Mouse (Mus musculus): ENCODE data around the gene Olfr591.
"Not testable (repeated sequence)": the region's sequence is repeated elsewhere in the genome, so short reads cannot be mapped to it uniquely, and the experiment has no call there.

Olfr591 gene

GRCm38 (mm10) chr7:103178240-103178639 is at the start of gene Olfr591:
Gene Olfr591 (minus strand): TSS chr7:103178340.
- in situ Hi-C loops (cut with MseI, MboI) = no loop called here

GRCm38 (mm10) chr7:103216696-103217095 is 38.6 kb upstream of the Olfr591 start, which contains the start of gene Olfr594:
Gene Olfr594 (plus strand): TSS chr7:103216996.
- in situ Hi-C loops (cut with MseI, MboI) = no loop called here

GRCm38 (mm10) chr7:103212050-103212449 is 33.9 kb upstream of the Olfr591 start:
- in situ Hi-C loops (cut with MseI, MboI) = not testable (repeated sequence)

- in situ Hi-C loops (cut with MseI, MboI) = no loop called here
These were observed 33.4 kb upstream of the Olfr591 start, which contains the start of gene Olfr593 for GRCm38 (mm10) chr7:103211562-103211961. Gene Olfr593 (plus strand): TSS chr7:103211862.

- in situ Hi-C loops (cut with MseI, MboI) = not testable (repeated sequence)
These were observed 6.4 kb upstream of the Olfr591 start, which contains the start of gene Olfr592 for GRCm38 (mm10) chr7:103184503-103184902. Gene Olfr592 (plus strand): TSS chr7:103184803.

- in situ Hi-C loops (cut with MseI, MboI) = no loop called here
These were observed 8.4 kb downstream of the Olfr591 start for GRCm38 (mm10) chr7:103169697-103170096.

GRCm38 (mm10) chr7:103156256-103156655 is 21.9 kb downstream of the Olfr591 start, which contains the start of gene Olfr589:
Gene Olfr589 (minus strand): TSS chr7:103156356.
- in situ Hi-C loops (cut with MseI, MboI) = no loop called here

- in situ Hi-C loops (cut with MseI, MboI) = no loop called here
These were observed 37.6 kb downstream of the Olfr591 start, which contains the start of gene Olfr588-ps1 for GRCm38 (mm10) chr7:103140579-103140978. Gene Olfr588-ps1 (plus strand): TSS chr7:103140879.

GRCm38 (mm10) chr7:103125538-103125937 is 52.6 kb downstream of the Olfr591 start, which contains the start of gene Olfr586:
Gene Olfr586 (minus strand): TSS chr7:103125638.
- in situ Hi-C loops (cut with MseI, MboI) = no loop called here

- in situ Hi-C loops (cut with MseI, MboI) = no loop called here
These were observed 58.7 kb downstream of the Olfr591 start for GRCm38 (mm10) chr7:103119406-103119805.

All from mouse trophoblast stem cell (cell line).